Mouse (Mus musculus) frontal cortex, adult (tissue): Measurements from ENCODE around the gene Uqcrc1.

Experiments used
- ATAC-seq: cut with Nextera tagmentation; 2 replicates; pipeline ENCODE4 v1.9.2; 2017; ENCODE audit warnings: mild to moderate bottlenecking, moderate library complexity, mixed read lengths; ENCODE audit not compliant: low TSS enrichment

Uqcrc1 gene

GRCm38 (mm10) chr9:108985710-108986109 is 49.3 kb downstream of the Uqcrc1 start, which contains the start of gene Ucn2:
TSS of gene Ucn2 (plus strand) at chr9:108986010.
- ATAC-seq, result no peak

- ATAC-seq, result no peak
Measured at GRCm38 (mm10) chr9:108987704-108988350, 51.4 kb downstream of the Uqcrc1 start.

GRCm38 (mm10) chr9:108989802-108990461 is 53.5 kb downstream of the Uqcrc1 start:
- ATAC-seq, result peak; percentile 55

- no peak for ATAC-seq
Measured at GRCm38 (mm10) chr9:108990462-108990820, 54.0 kb downstream of the Uqcrc1 start.

- peak; percentile 86 for ATAC-seq
Measured at GRCm38 (mm10) chr9:108991428-108992084, 55.1 kb downstream of the Uqcrc1 start, which contains the start of gene Pfkfb4. TSS of gene Pfkfb4 (plus strand) at chr9:108991778.

GRCm38 (mm10) chr9:108992085-108992469 is 55.6 kb downstream of the Uqcrc1 start:
- no peak for ATAC-seq

GRCm38 (mm10) chr9:108992620-108993361 is 56.4 kb downstream of the Uqcrc1 start:
- no peak for ATAC-seq

GRCm38 (mm10) chr9:108996411-108996810 is 60.0 kb downstream of the Uqcrc1 start:
- ATAC-seq, result no peak

GRCm38 (mm10) chr9:108998287-108999166 is 62.1 kb downstream of the Uqcrc1 start:
- ATAC-seq, result peak; percentile 14; the same call in 1 of the 2 replicates

- ATAC-seq, result no peak; the same call in 1 of the 2 replicates
Measured at GRCm38 (mm10) chr9:108999167-108999526, 62.7 kb downstream of the Uqcrc1 start.
